Mouse (Mus musculus): ENCODE results near the gene Myo18b. TPM values are rescaled to one million over a fixed set of nuclear protein-coding genes. Genes with fewer than 3 reads are reported as not detected.

The Myo18b gene
- total RNA-seq, 2 experiments from 2014 or later = 6.4 to 20.1 TPM

- no peak for DNase-seq
These were observed 18.6 kb downstream of the Myo18b start for GRCm38 (mm10) chr5:112877391-112878115.

- peak; percentile 70 for DNase-seq
These were observed 19.2 kb downstream of the Myo18b start for GRCm38 (mm10) chr5:112876846-112877390.

- DNase-seq = no peak
These were observed 23.2 kb downstream of the Myo18b start for GRCm38 (mm10) chr5:112872999-112873398.

GRCm38 (mm10) chr5:112870729-112871128, 25.4 kb downstream of the Myo18b start:
- peak; percentile 85 for DNase-seq

- no peak for DNase-seq
These were observed 27.5 kb downstream of the Myo18b start for GRCm38 (mm10) chr5:112868620-112869019.

GRCm38 (mm10) chr5:112864719-112865367, 31.3 kb downstream of the Myo18b start:
- DNase-seq = peak; percentile 73

- DNase-seq = peak; percentile 71
These were observed 36.7 kb downstream of the Myo18b start for GRCm38 (mm10) chr5:112859379-112860035.

GRCm38 (mm10) chr5:112853179-112853578, 43.0 kb downstream of the Myo18b start:
- DNase-seq = peak; percentile 62

- no peak for DNase-seq
These were observed 44.8 kb downstream of the Myo18b start for GRCm38 (mm10) chr5:112851389-112851788.

- DNase-seq = peak; percentile 78
These were observed 47.4 kb downstream of the Myo18b start for GRCm38 (mm10) chr5:112848586-112849280.

GRCm38 (mm10) chr5:112847985-112848542, 48.1 kb downstream of the Myo18b start:
- no peak for DNase-seq

- no peak for DNase-seq
These were observed 50.0 kb downstream of the Myo18b start for GRCm38 (mm10) chr5:112846146-112846545.

- no peak for DNase-seq
These were observed 51.7 kb downstream of the Myo18b start for GRCm38 (mm10) chr5:112844460-112844859.

GRCm38 (mm10) chr5:112843676-112844257, 52.4 kb downstream of the Myo18b start:
- no peak for DNase-seq

- no peak for DNase-seq
These were observed 53.5 kb downstream of the Myo18b start for GRCm38 (mm10) chr5:112842696-112843095.

GRCm38 (mm10) chr5:112841850-112842249, 54.3 kb downstream of the Myo18b start:
- DNase-seq = no peak

GRCm38 (mm10) chr5:112834896-112835295, 61.3 kb downstream of the Myo18b start:
- DNase-seq = no peak

- no peak for DNase-seq
These were observed 62.3 kb downstream of the Myo18b start for GRCm38 (mm10) chr5:112833866-112834265.

- no peak for DNase-seq
These were observed 70.9 kb downstream of the Myo18b start for GRCm38 (mm10) chr5:112825091-112825794.

- peak; percentile 75 for DNase-seq
These were observed 71.8 kb downstream of the Myo18b start for GRCm38 (mm10) chr5:112824376-112824775.

GRCm38 (mm10) chr5:112822426-112822825, 73.7 kb downstream of the Myo18b start:
- no peak for DNase-seq
